Mouse (Mus musculus): ENCODE results near the gene Grem1.

- no peak for TF ChIP-seq CTCF (IDR thresholded peaks at IDR 0.05; ENCODE audit: control insufficient read depth, insufficient read depth, insufficient replicate concordance, low read depth, low read length)
- TF ChIP-seq POLR2A (IDR thresholded peaks at IDR 0.05; ENCODE audit: control insufficient read depth, low read depth, low read length) = no peak
These were observed 62.2 kb downstream of the Grem1 start for GRCm38 (mm10) chr2:113696222-113696621.

All from testis, adult 2 months (tissue).